Mouse (Mus musculus) hindbrain, postnatal 0 days (tissue): ENCODE measurements around the gene Obp2b. TPM values are rescaled to one million over a fixed set of nuclear protein-coding genes. Genes with fewer than 3 reads are reported as not detected.
"Not testable (repeated sequence)": the region's sequence is repeated elsewhere in the genome, so short reads cannot be mapped to it uniquely, and the experiment has no call there.

ENCODE experiments used
- ATAC-seq: fragments of 200-750 bp; cut with Nextera tagmentation; 2 replicates; pipeline ENCODE4 v1.8.0; 2017; ENCODE audit warnings: mild to moderate bottlenecking, moderate TSS enrichment, moderate library complexity
- DNase-seq: peaks from one replicate; pipeline ENCODE4 v3.0.0-alpha.2; 2015; ENCODE audit warnings: low spot score
- H3K27ac ChIP-seq: fragments of 300-500 bp; sonication (generic); 2 replicates; pipeline ENCODE4 v1.5.1; 2014; ENCODE audit warnings: mild to moderate bottlenecking
- H3K27me3 ChIP-seq: fragments of 300-500 bp; sonication (generic); 2 replicates; pipeline ENCODE4 v1.6.1; 2014; ENCODE audit warnings: low read length, mixed read lengths; ENCODE audit not compliant: insufficient read depth
- H3K36me3 ChIP-seq: fragments of 300-500 bp; sonication (generic); 2 replicates; pipeline ENCODE4 v1.6.1; 2014; ENCODE audit warnings: low read length, mixed read lengths; ENCODE audit not compliant: insufficient read depth
- H3K4me1 ChIP-seq: fragments of 300-500 bp; sonication (generic); 2 replicates; pipeline ENCODE4 v1.6.1; 2014; ENCODE audit warnings: antibody characterized with exemption, low read length, mixed read lengths; ENCODE audit not compliant: insufficient read depth
- H3K4me2 ChIP-seq: fragments of 300-500 bp; sonication (generic); 2 replicates; pipeline ENCODE4 v1.6.1; 2014; ENCODE audit warnings: low read depth, mild to moderate bottlenecking, low read length, moderate library complexity, mixed read lengths
- H3K4me3 ChIP-seq: fragments of 300-500 bp; sonication (generic); 2 replicates; pipeline ENCODE4 v1.5.1; 2014; ENCODE audit warnings: low read length
- H3K9ac ChIP-seq: fragments of 300-500 bp; sonication (generic); replicated peaks from 2 replicates; pipeline ENCODE4 v1.6.1; 2014; ENCODE audit warnings: mild to moderate bottlenecking, low read length, moderate library complexity, mixed read lengths
- H3K9me3 ChIP-seq: fragments of 300-500 bp; sonication (generic); 2 replicates; pipeline ENCODE4 v1.6.1; 2016; ENCODE audit warnings: low read length, mixed read lengths
- CTCF ChIP-seq: IDR thresholded peaks from 2 replicates; pipeline ENCODE4 v1.5.1; 2016; ENCODE audit warnings: antibody characterized with exemption, control low read depth, low read depth
- WGBS: fragments of 180-500 bp; shearing (Covaris S2); extraction: QIAGEN DNeasy Blood & Tissue Kit; methylation state at CpG from one replicate; pipeline ENCODE4 v1.1.7; 2014; 5-methylcytosine and 5-hydroxymethylcytosine counted together
- polyA plus RNA-seq: library from polyadenylated mRNA; unstranded; fragments of >200 nt; fragmentation: Nextera tagmentation; extraction: Ambion mirVana; gene quantifications from 2 replicates; pipeline ENCODE4 v1.2.1, GENCODE M21; 2015
- total RNA-seq: library from RNA; depleted of rRNA; stranded (reverse); fragments of >200 nt; gene quantifications from 2 replicates; pipeline ENCODE4 v1.2.3, GENCODE M21; 2014; rRNA removed

The Obp2b gene
- total RNA-seq = not detected in 2 replicates
- polyA plus RNA-seq = not detected in 2 replicates

GRCm38 (mm10) chr2:25736709-25737108 lies at the start of gene Obp2b:
Gene Obp2b (plus strand): TSS chr2:25737009.
- H3K27ac ChIP-seq, H3K4me1 ChIP-seq, H3K9me3 ChIP-seq, H3K4me2 ChIP-seq, H3K36me3 ChIP-seq, H3K9ac ChIP-seq, DNase-seq, H3K27me3 ChIP-seq, ATAC-seq, H3K4me3 ChIP-seq: not testable (repeated sequence)
- WGBS = 79% methylated on average over 3 of the region's 3 CpGs

GRCm38 (mm10) chr2:25694605-25695004 lies 42.2 kb upstream of the Obp2b start:
- Histone ChIP-seq H3K36me3 (no peaks in the 10 kb centered on the region), H3K9ac (no peak overlapping the region), H3K4me2 (no peak overlapping the region), H3K27me3 (no peaks in the 10 kb centered on the region), H3K27ac (no peak overlapping the region), H3K4me3 (no peak overlapping the region), H3K9me3 (no peaks in the 10 kb centered on the region), H3K4me1 (no peaks in the 10 kb centered on the region)
- no peak for ATAC-seq
- TF ChIP-seq CTCF = peak; percentile 87
- peak; percentile 79 for DNase-seq

GRCm38 (mm10) chr2:25696951-25697350 lies 39.9 kb upstream of the Obp2b start:
- Histone ChIP-seq H3K4me1 (no peaks in the 10 kb centered on the region), H3K27ac (no peak overlapping the region), H3K27me3 (no peaks in the 10 kb centered on the region), H3K9me3 (no peaks in the 10 kb centered on the region), H3K9ac (no peak overlapping the region), H3K4me3 (no peak overlapping the region), H3K36me3 (no peaks in the 10 kb centered on the region), H3K4me2 (no peak overlapping the region)
- DNase-seq (no peak), ATAC-seq (no peak)
- 62% methylated on average over 4 of the region's 4 CpGs for WGBS
- TF ChIP-seq CTCF = no peak

GRCm38 (mm10) chr2:25698696-25699095 lies 38.1 kb upstream of the Obp2b start:
- no peaks in the 10 kb centered on the region for H3K27me3 ChIP-seq
- no peak overlapping the region for H3K4me2 ChIP-seq
- no peaks in the 10 kb centered on the region for H3K4me1 ChIP-seq
- H3K9me3 ChIP-seq = no peaks in the 10 kb centered on the region
- no peak for ATAC-seq
- WGBS = 89% methylated on average over 2 of the region's 2 CpGs
- no peak for TF ChIP-seq CTCF
- no peak overlapping the region for H3K9ac ChIP-seq
- DNase-seq = no peak
- H3K36me3 ChIP-seq = no peaks in the 10 kb centered on the region
- H3K4me3 ChIP-seq = no peak overlapping the region
- H3K27ac ChIP-seq = no peak overlapping the region

GRCm38 (mm10) chr2:25699743-25700142 lies 37.1 kb upstream of the Obp2b start, which contains the start of gene Obp2a:
Gene Obp2a (plus strand): TSS chr2:25700043.
- not testable (repeated sequence) for H3K4me1 ChIP-seq, ATAC-seq, H3K36me3 ChIP-seq, DNase-seq, H3K4me3 ChIP-seq, H3K9ac ChIP-seq, H3K9me3 ChIP-seq, H3K4me2 ChIP-seq, H3K27me3 ChIP-seq, H3K27ac ChIP-seq
- WGBS = 77% methylated on average over 2 of the region's 3 CpGs

GRCm38 (mm10) chr2:25701001-25701400 lies 35.8 kb upstream of the Obp2b start:
- ATAC-seq = no peak
- Histone ChIP-seq H3K4me3 (no peak overlapping the region), H3K27me3 (no peaks in the 10 kb centered on the region), H3K27ac (no peak overlapping the region), H3K9ac (no peak overlapping the region), H3K36me3 (no peaks in the 10 kb centered on the region), H3K4me2 (no peak overlapping the region), H3K4me1 (no peaks in the 10 kb centered on the region), H3K9me3 (no peaks in the 10 kb centered on the region)
- WGBS = 78% methylated on average over 5 of the region's 5 CpGs
- no peak for TF ChIP-seq CTCF
- no peak for DNase-seq

GRCm38 (mm10) chr2:25703706-25704105 lies 33.1 kb upstream of the Obp2b start:
- DNase-seq (no peak), ATAC-seq (no peak)
- Histone ChIP-seq H3K4me3 (no peak overlapping the region), H3K4me2 (no peak overlapping the region), H3K9me3 (no peaks in the 10 kb centered on the region), H3K27ac (no peak overlapping the region), H3K9ac (no peak overlapping the region), H3K27me3 (no peaks in the 10 kb centered on the region), H3K36me3 (no peaks in the 10 kb centered on the region), H3K4me1 (peaks cover 5% of the 10 kb centered on the region)
- no peak for TF ChIP-seq CTCF
- WGBS = 87% methylated on average over 4 of the region's 4 CpGs
